Mouse (Mus musculus) subcutaneous adipose tissue, adult 2 months (tissue): ENCODE results near the gene Gja8. TPM values are rescaled to one million over a fixed set of nuclear protein-coding genes. Genes with fewer than 3 reads are reported as not detected.

ENCODE experiments used
- polyA plus RNA-seq: library from polyadenylated mRNA; depleted of rRNA; stranded (reverse); fragments of >200 nt; gene quantifications from 2 replicates; pipeline ENCODE4 v1.2.3, GENCODE M21; 2012; ENCODE audit warnings: low replicate concordance; rRNA removed

The Gja8 gene
- 0.06 TPM in 1 of 2 replicates, not detected in the other for polyA plus RNA-seq

GRCm38 (mm10) chr3:96925920-96926319, at the start of gene Gja8:
Gene Gja8 (minus strand): TSS chr3:96926020.

DNA sequence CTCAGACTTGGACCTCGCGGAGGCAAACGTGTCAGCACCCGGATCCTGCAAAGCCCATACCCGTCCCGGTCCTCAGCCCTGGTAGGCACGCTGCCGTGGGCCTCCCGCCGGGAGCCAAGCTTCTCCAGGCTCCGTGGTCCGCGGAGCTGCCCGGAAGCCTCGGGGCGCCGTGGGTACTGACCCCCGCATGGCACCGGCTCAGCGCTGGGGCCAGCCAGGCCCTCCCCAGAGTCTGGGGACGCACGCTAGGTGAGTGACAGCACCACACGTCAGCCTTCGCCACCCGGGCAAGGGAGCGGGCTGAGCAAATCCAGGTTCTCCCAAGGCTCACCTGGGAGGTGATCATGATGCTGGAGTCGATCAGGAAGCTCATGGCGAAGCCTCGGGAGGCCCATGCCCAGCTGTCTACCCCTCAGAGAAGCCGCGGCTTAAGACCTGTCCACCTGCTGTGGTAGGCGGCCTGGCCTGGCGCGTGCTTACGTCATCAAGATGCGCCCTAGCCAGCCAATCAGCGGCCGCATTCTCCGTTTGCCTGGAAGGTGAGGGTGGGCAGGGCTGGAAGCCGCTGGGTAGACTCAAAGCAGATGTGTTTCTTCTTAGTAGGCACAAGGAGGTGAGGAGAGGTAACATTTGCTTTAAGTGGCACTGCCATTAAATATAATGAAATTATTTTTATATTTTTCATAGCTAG, 20.8 kb downstream of the Gja8 start, which contains the start of gene Gpr89:
Gene Gpr89 (minus strand): TSS at position 496 of the 691 bp plus-strand sequence.

DNA sequence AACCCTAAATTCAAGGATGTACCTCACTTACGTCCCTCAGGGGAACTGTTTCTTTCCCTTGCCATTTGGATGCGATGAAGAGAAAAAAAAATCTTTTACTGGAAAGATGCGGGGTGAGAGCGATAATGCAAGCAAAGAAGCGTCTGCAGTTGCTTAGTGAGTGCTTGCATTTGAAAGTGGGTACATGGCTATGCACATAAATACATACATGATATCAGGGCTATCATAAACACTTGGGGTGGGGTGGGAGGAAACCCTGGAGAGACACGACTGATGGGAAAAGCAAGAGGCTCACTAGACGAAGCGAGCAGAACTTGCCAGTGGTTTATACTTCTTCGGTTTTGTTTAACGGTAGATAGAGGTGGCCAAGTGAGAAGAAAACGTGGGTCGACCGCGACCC, 21.4 kb downstream of the Gja8 start, which contains the start of gene Gja5:
Gene Gja5 (plus strand): TSS at position 301 of the 400 bp plus-strand sequence.

Other genes with a start within 250 kb of the Gja8 start
- 39.3 and 72.2 TPM in 2 replicates for gene Pias3, start 229.6 kb downstream of the Gja8 start, polyA plus RNA-seq
- gene Nudt17, start 217.5 kb downstream of the Gja8 start, polyA plus RNA-seq, result 2.6 and 4.0 TPM in 2 replicates
- gene Polr3c, start 198.4 kb downstream of the Gja8 start, polyA plus RNA-seq, result 30.5 and 35.1 TPM in 2 replicates
- gene Rnf115, start 198.4 kb downstream of the Gja8 start, polyA plus RNA-seq, result 15.7 and 20.7 TPM in 2 replicates
- gene Pdzk1, start 96.7 kb downstream of the Gja8 start, polyA plus RNA-seq, result 0.10 TPM in 1 of 2 replicates, not detected in the other
- 0.20 and 0.89 TPM in 2 replicates for gene Cd160, start 96.7 kb downstream of the Gja8 start, polyA plus RNA-seq
- 16.0 and 36.3 TPM in 2 replicates for gene Gja5, start 21.3 kb downstream of the Gja8 start, polyA plus RNA-seq
- gene Gpr89, start 20.7 kb downstream of the Gja8 start, polyA plus RNA-seq, result 20.1 and 26.3 TPM in 2 replicates
- 46.7 and 48.3 TPM in 2 replicates for gene Acp6, start 232.8 kb upstream of the Gja8 start, polyA plus RNA-seq